Mouse (Mus musculus) adrenal gland, adult (tissue): ENCODE results near the gene Cd247.
A peak's percentile ranks its signal among the peaks of the same experiment; 100 is the strongest.

ENCODE experiments used
- DNase-seq, 2 experiments: peaks; one replicate each; pipeline ENCODE4 v3.0.0; 2022 to 2023; ENCODE audit warnings: low spot score in 1 of 2; ENCODE audit not compliant: inconsistent age in 2 of 2

The Cd247 gene

DNA sequence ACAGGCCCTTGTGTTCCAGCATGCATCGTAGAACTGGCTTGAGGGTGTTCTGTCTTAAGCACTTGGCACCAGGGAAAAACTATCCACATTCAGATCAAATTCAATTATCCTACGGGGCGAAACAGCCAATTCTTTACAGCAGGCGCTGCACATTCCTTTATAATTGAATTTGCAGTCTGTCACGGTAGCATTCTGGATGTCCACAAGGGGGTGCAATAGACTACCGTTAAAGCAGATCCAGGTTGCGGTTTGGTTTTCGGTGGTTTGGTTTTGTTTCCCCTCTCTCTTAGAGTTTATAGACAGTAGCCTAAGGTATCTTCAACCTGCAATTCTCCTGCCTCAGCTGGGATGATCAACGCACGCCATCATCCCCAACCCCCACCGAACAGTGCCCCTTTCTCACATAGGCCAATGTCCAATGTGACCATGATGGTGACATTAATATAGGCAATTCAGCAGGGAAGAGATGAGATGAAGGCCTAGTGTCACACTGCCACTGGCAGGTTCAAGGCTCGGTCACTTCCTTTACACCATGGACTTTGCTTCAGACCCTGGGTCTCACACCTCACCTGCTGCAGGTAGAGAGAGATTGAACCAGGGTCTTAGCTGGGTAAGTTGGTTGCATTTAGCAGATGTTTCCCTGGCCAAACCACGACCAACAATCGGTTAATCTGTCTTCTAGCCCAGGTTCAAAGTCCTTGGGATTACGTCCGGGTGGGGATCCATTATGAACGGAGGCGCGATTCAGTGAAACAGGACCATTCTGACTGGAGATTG lies 12.8 kb upstream of the Cd247 start:
- peak; percentile 33 to 81 for DNase-seq

DNA sequence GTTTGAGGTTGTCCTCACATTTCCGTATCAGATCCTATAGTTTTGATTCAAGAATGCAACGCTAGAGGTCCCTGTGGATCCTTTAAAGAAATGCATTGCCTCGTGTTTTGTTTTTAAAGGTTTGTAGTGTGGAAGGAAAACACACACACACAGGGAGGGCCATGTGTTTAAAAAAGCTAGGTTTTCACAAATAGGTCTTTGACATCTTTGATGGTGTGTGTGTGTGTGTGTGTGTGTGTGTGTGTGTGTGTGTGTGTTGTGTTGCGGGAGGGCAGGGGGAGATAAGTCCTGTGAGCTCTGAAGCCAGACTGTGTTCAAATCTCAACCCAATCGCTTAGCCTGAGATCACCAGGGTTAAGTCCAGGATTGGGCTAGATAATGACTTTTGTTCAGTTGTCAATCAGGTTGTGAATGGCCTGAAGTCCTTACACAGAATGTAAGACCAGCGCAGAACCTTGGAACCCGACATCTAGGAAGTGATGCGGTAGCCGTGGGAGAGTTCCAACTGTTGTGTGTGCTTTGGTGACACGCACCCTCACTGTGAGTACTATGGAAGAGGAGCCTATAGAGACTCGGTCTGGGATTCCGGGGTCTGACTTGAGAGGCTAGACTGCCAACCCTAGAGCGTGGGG lies 8.4 kb upstream of the Cd247 start:
- DNase-seq = peak in 1 of 2 experiments; percentile 41

DNA sequence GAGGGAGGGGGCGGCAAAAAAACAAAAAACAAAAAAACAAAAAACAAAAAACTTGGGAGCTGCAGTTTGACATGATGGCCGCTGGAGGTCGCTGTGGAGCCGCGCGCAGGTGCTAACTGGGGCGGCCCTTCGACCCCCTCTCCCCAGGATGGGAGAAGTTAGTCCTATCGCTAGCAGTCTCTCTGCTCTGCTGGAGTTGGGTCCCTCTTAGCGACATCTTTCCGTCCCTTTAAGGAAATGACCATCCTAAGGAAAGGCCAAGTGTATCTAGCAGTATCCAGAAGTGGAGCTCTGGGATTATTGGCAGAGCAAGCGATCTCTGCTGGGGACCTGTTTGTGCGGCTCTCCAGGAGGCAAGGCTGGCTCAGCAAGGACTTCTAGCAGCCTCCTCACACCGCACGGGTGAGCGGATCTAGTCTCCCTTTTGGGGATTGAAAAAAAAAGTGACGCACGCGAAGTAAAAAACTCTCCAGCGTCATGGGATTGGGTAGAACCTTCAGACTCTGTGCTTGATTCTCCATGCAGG lies 7.8 kb upstream of the Cd247 start:
- peak; percentile 19 to 75 for DNase-seq

DNA sequence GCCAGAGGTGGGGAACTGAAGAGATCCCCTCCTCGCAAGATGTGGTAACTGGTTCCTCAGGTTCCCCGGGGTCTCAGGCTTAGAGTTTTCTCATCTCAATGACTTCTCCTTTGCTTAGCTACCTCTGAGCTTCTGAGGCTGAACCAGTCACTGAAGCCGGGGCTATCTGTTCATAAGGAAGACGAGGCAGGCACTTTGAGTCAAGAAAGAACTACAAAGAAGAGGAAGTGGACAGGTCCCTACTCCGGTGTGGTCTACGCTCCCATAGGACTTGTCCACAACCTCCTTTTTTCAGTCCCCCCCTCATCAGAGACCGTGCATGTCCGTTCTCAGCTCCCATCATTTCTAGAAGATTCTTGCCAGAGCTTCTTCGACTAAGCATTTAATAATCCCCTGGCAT lies 7.1 kb upstream of the Cd247 start:
- no peak for DNase-seq

- DNase-seq = no peak
Observed at GRCm38 (mm10) chr1:165781911-165782310, 6.6 kb upstream of the Cd247 start.

GRCm38 (mm10) chr1:165786296-165786695 lies 2.2 kb upstream of the Cd247 start:
- no peak for DNase-seq

DNA sequence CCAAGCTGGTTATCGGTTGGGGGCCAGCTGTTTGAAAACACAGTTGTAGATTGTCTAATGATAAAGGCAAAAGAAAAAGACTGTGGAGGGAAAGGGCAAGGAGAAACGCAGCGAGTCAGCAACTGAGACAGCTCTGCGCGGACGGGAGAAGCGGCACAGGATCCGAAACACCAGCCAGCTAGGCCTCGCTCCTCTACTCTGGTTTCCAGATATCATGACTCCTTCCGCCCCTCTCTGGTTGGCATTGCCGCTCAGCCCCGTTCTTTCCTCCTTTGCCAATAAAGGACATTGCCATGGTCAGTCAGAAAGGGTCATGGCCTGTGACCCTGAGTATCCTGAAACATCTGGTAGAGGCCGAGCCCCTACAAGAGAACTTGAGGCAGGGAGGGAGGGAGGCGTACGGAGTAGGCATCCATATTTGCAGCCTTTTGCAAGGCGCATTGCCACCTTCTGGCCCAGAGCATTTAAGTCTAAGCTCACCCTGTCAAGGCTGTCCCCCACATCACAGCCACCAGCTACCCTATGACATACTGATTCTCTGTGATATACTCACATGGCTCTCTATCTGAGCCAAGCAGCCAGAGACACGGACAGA lies 682 bp downstream of the Cd247 start:
- no peak for DNase-seq

- no peak for DNase-seq
Observed at GRCm38 (mm10) chr1:165789963-165790362, 1.5 kb downstream of the Cd247 start.

DNA sequence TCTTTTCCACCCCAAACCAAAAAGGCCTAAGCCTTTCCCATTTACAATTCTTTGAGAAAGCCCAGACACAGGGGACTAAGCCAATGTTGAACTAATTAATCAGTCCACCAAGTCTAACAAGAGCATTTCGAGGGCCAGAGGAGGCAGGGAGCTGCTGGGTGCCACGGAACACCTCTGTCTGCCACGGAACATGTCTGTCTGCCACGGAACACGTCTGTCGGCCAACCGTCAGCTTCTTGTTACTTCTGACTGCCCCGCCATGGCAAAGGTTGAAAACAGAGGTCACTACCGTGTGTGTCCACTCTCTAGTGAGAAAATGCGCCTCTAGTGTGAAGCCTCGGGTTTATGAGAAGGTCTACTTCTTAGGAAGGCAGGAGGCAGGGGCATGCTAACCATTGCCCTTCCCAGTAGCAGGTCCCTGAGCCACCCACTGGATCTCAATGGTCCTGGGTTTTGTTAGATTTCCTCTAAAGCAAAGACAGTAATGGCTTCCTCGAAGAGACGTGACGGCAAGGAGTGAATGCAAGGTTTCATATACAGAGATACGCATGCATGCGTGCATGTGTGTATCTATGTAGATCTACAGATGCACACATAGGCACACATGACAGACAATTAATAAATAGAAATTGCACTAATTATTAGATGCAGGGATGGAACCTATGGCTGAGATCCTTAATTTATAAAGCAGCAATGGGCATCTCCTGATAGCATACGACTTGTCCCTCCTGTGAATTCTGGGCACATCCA lies 2.2 kb downstream of the Cd247 start:
- no peak for DNase-seq

DNA sequence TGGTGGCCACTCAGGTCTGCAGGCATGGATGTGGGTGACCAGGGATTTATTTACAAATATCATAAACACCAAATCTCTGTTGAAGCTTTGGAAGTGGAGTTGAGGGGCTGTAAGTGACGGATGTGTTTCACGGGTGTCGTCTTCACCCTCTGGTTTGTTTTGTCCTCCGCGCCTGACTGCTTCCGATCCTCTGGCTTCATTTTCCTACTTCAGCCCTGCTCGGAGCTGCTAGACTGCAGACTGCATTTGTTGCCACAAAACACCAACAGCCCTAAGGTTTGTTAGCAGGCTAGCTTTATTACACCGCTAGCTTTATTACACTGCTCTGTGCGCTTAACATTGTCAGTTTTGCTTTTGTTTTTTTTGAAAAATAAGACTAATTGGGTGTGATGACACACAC lies 2.9 kb downstream of the Cd247 start:
- no peak for DNase-seq

DNA sequence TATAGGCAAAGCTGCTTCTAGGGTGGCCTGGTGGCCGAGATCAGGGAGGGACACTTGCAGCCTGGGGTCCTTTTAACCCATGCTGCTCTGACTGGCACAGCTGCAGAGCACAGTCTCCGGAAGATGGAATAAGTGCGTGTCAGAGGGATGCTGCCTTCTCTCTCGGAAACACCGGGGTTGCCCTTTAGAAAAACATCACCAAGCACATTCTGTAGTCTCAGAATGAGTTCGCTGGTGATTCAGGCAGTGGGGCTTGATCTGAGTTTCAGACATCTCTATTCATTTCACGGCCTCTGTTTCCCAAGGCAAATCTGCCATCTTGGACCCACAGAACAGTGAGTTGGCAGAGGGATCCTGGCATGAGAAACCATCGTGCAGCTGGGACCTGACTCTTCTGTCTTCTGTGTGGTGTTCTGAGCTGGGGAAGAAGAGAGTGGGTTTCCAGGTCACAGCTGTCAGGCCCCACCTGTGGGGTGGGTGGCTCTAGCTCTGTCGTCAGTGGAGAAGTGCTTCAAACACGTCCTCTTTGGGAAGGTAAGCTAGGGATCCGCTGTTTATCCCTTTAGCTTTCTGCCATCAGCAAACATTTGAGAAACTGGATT lies 13.3 kb downstream of the Cd247 start:
- DNase-seq = no peak

- DNase-seq = no peak
Observed at GRCm38 (mm10) chr1:165803107-165803506, 14.6 kb downstream of the Cd247 start.

DNA sequence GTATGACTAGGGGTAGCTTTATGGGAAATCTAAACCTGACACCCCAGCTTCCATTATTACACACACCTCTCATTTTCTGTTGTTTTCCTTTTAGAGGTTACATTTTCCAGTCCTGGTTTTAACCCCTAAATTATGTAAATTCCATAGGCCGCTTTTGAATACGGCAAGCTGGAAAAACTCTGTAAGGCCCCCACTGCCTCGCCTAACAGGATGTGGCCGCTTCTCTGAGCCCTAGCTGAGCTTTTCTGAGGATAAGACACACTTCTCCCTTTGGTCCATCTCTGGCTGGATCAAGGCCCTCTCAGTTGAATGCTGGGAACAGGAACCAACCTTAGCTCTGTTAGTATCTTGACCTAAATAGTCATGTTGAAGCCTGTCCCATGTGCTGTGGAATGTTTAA lies 15.7 kb downstream of the Cd247 start:
- DNase-seq = no peak

DNA sequence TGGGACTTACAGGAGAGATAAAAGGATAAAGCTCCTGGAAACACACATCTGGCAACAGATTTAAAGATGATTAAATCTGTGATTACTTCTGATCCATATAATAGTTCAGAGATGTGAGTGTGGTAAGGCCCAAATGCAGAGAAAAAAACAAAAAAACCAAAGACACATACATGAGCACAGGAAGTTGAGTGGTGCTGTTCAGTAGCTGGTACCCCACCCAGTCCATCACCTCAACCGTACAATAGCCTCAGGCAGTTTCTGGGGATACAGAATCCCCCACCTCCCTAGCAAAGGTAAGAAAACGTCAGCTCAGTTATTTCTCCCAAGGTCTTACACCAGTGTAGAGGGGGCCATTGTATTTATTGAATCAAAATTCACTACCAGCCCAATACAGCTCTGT lies 22.2 kb downstream of the Cd247 start:
- no peak for DNase-seq

DNA sequence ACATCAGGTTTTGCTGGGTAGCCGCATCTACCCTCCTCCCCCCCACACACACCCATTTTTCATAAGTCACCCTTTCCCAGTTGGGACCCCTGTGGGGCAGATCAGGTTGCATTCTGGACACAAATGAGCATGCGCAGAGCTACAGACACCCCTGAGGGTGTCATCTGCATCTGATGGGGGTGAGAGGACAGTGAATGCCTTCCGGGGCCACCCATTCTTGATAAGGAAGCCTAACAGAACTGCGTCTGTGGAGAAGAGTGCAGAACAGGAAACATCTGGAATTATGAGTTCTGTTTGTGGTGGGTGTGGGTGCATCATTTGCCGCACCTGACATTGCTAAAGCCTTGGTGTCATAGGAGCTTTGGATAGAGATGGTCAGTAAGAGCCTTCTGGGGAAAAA lies 22.7 kb downstream of the Cd247 start:
- DNase-seq = no peak

DNA sequence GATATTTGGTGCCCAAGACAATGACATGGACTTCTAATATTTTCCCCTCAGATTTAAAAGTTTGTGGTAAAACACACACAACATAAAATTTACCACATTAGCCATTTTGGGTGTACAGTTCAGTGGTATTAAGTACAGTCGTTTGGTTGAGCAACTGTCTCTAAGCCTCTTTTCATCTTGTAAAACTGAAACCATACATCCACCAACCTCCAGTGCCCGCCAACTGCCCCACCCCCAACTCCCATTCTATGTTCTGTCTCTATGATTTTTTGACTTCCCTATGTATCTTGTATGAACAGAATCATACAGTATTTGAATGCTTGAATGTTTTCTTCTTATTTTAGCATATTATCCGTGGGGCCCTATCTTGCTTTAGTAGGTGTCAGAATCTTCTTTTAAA lies 24.3 kb downstream of the Cd247 start:
- no peak for DNase-seq

- no peak for DNase-seq
Observed at GRCm38 (mm10) chr1:165814116-165814515, 25.6 kb downstream of the Cd247 start.

DNA sequence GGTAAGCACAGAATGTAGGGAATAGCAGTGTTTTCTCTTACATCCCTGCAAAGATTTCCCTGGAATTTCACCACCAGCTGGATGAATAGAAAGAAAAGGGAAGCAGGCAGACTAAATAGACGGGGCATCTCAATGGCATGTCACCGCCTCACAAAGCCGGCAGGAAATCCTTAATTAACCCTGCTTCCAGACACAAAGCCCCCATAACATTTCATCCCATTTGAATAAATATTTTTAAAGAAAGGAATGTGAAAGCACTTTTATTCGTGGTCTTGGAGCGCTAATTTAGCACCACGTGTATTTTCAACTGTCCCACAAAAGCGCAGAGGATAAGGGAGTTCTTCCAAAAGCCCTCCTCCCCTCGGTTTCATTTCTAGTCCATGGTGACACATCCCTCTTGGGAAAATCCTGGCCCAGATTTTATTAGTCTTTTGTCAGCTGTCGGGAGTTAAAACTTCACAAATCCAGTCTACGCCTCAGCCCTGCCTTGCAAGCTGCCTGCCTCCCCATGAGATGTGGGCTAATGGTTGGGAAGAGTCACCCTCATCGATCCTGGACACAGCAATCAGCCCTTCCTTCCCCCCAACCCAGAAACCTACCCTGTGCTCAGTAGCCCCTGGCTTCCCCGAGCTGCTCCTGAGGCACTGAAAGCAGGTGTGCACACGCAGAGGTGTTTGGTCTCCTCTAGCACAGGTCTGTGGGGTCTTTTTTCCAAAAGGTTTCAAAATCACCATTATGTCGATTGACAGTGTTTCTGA lies 26.2 kb downstream of the Cd247 start:
- DNase-seq = no peak

- no peak for DNase-seq
Observed at GRCm38 (mm10) chr1:165816391-165816790, 27.9 kb downstream of the Cd247 start.

GRCm38 (mm10) chr1:165817264-165817663 lies 28.8 kb downstream of the Cd247 start:
- DNase-seq = no peak
